In the genomic region with DNA sequence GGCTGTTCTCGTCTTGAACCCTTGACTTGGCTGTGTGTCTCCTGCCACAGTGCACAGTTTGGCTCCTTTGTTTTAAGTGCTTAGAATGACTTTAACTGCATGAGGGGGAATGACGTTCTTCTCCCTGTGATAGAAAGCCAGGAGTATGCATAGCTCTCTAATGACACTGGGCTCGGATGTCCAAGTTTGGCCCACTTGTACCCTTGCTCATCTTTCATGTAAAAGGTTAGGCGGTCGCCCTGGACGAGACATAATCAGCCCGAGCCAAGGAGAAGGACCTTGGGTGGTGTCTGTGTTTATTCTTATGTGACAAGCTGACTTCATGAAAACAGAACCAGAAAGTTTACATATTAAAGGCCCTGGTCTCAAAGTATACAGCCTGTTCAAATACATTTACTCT, we compare ENCODE assay signal across 18 mouse cellular contexts.
DNase-seq lines count a peak whose midpoint lies in the region; ATAC-seq and TF ChIP-seq lines count a peak whose summit lies in the region.
"Had no signal": no experiment of that assay in that cellular context is flagged by ENCODE, and none has a peak within 500 bp of the region (broad histone marks: within the 10 kb centered on the region; RNA-seq: fewer than 3 reads in every experiment).

No protein-coding gene starts in this region.

- no peaks in the 10 kb centered on the region for H3K36me3 ChIP-seq in kidney, embryonic 15.5 days
- no peaks in the 10 kb centered on the region for H3K36me3 ChIP-seq in lung, embryonic 16.5 days (ENCODE audit: control insufficient read depth, insufficient read depth, low read length)
- H3K36me3 ChIP-seq in heart, embryonic 10.5 days: no peaks in the 10 kb centered on the region
- H3K36me3 ChIP-seq: embryonic facial prominence, embryonic 12.5 days; forebrain, embryonic 15.5 days; heart, embryonic 12.5 days; hindbrain, embryonic 10.5 days had no signal

- no peaks in the 10 kb centered on the region for H3K27me3 ChIP-seq in kidney, embryonic 15.5 days
- no peaks in the 10 kb centered on the region for H3K27me3 ChIP-seq in lung, embryonic 16.5 days (ENCODE audit: control insufficient read depth, insufficient read depth, low read depth, low read length)
- H3K27me3 ChIP-seq in heart, embryonic 10.5 days (ENCODE audit: insufficient read depth, poor library complexity, severe bottlenecking): no peaks in the 10 kb centered on the region
- H3K27me3 ChIP-seq: embryonic facial prominence, embryonic 12.5 days; forebrain, embryonic 15.5 days; heart, embryonic 12.5 days had no signal

- H3K9ac ChIP-seq in kidney, embryonic 15.5 days: no peak overlapping the region
- no peak overlapping the region for H3K9ac ChIP-seq in lung, embryonic 16.5 days (ENCODE audit: low read length)
- H3K9ac ChIP-seq: embryonic facial prominence, embryonic 12.5 days; forebrain, embryonic 15.5 days; heart, embryonic 12.5 days; hindbrain, embryonic 14.5 days had no signal

- H3K27ac ChIP-seq in gastrocnemius, adult 2 months: peak overlapping the region; percentile 91
- no peak overlapping the region for H3K27ac ChIP-seq in kidney, embryonic 15.5 days
- peak overlapping the region; percentile 29 for H3K27ac ChIP-seq in lung, embryonic 16.5 days (ENCODE audit: low read length)
- H3K27ac ChIP-seq in heart, embryonic 10.5 days: no peak overlapping the region
- H3K27ac ChIP-seq: embryonic facial prominence, embryonic 12.5 days; forebrain, embryonic 15.5 days; heart, adult 2 months; hindbrain, embryonic 10.5 days; hindbrain, embryonic 14.5 days had no signal

- 49% methylated on average over 7 of the region's 7 CpGs for whole genome bisulfite sequencing in kidney, embryonic 15.5 days
- WGBS in lung, embryonic 16.5 days: 40% methylated on average over 7 of the region's 7 CpGs
- WGBS in heart, embryonic 10.5 days: 78% methylated on average over 7 of the region's 7 CpGs

- DNase-seq in gastrocnemius, adult 2 months: peak; percentile 73
- DNase-seq in gastrocnemius, postnatal 4 days (ENCODE audit: low spot score in 2 of 2): no peak
- DNase-seq in kidney, postnatal 14 days: no peak
- DNase-seq in lung, adult 18-20 months: no peak
- peak; percentile 19 for DNase-seq in gastrocnemius, postnatal 14 days
- DNase-seq in heart, embryonic 10.5 days (ENCODE audit: low spot score): no peak
- DNase-seq: adrenal gland, postnatal 10 days; cerebellum, adult 11 months; cerebellum, adult 8-10 months; cerebellum, postnatal 25 days; heart, adult 2 months had no signal

- H3K9me3 ChIP-seq in kidney, embryonic 15.5 days (replicated peaks): no peaks in the 10 kb centered on the region
- H3K9me3 ChIP-seq in lung, embryonic 16.5 days (ENCODE audit: control insufficient read depth, low read length): no peaks in the 10 kb centered on the region
- H3K9me3 ChIP-seq in heart, embryonic 10.5 days: no peaks in the 10 kb centered on the region
- H3K9me3 ChIP-seq: embryonic facial prominence, embryonic 12.5 days; forebrain, embryonic 15.5 days; heart, embryonic 12.5 days; hindbrain, embryonic 10.5 days had no signal

- H3K4me2 ChIP-seq in kidney, embryonic 15.5 days: peak overlapping the region; percentile 35
- H3K4me2 ChIP-seq in lung, embryonic 16.5 days (ENCODE audit: low read depth, low read length): no peak overlapping the region
- H3K4me2 ChIP-seq: embryonic facial prominence, embryonic 12.5 days; forebrain, embryonic 15.5 days; heart, embryonic 12.5 days; hindbrain, embryonic 14.5 days had no signal

- peak overlapping the region; percentile 74 for H3K4me3 ChIP-seq in gastrocnemius, adult 2 months
- H3K4me3 ChIP-seq in kidney, embryonic 15.5 days (replicated peaks): peak overlapping the region; percentile 20; the same call in 1 of the 2 replicates
- H3K4me3 ChIP-seq in lung, embryonic 16.5 days (ENCODE audit: low read length): no peak overlapping the region
- H3K4me3 ChIP-seq in heart, embryonic 10.5 days: no peak overlapping the region
- H3K4me3 ChIP-seq: embryonic facial prominence, embryonic 12.5 days; forebrain, embryonic 15.5 days; heart, adult 2 months; heart, embryonic 12.5 days; hindbrain, embryonic 10.5 days had no signal

- H3K4me1 ChIP-seq in kidney, embryonic 15.5 days: peaks cover 52% of the 10 kb centered on the region
- H3K4me1 ChIP-seq in lung, embryonic 16.5 days (replicated peaks; ENCODE audit: control insufficient read depth, insufficient read depth, low read length): peaks cover 27% of the 10 kb centered on the region
- H3K4me1 ChIP-seq in heart, embryonic 10.5 days: peaks cover 26% of the 10 kb centered on the region
- H3K4me1 ChIP-seq: forebrain, embryonic 15.5 days had no signal

- intact Hi-C loops in gastrocnemius, adult 2 months (cut with DNase I): loop anchor here (1.0 kb wide), 1 partner anchor 55 kb away; no protein-coding TSS in a partner anchor
- intact Hi-C loops in gastrocnemius, postnatal 14 days (cut with DNase I; ENCODE audit: low total_unique reads): no loop called here

- TF ChIP-seq CTCF in gastrocnemius, adult 2 months (IDR thresholded peaks at IDR 0.05): no peak

- ATAC-seq in kidney, embryonic 15.5 days (replicated peaks; ENCODE audit: low FRiP score): no peak
- ATAC-seq in lung, embryonic 16.5 days (ENCODE audit: low read depth): peak; percentile 44
- ATAC-seq: forebrain, embryonic 15.5 days had no signal

Comparison
In these comparisons a context has a peak if more than half of its experiments do, and no peak if none do; other contexts are left out.
1. DNase-seq: peak in gastrocnemius, adult 2 months (single experiment) and gastrocnemius, postnatal 14 days (single experiment); none in gastrocnemius, postnatal 4 days (0 of 2), kidney, postnatal 14 days (single experiment), lung, adult 18-20 months (0 of 2) and heart, embryonic 10.5 days (single experiment).
2. H3K27ac ChIP-seq: peak in gastrocnemius, adult 2 months (single experiment) and lung, embryonic 16.5 days (single experiment); none in kidney, embryonic 15.5 days (single experiment) and heart, embryonic 10.5 days (single experiment).
3. H3K4me3 ChIP-seq: peak in gastrocnemius, adult 2 months (single experiment) and kidney, embryonic 15.5 days (single experiment); none in lung, embryonic 16.5 days (single experiment) and heart, embryonic 10.5 days (single experiment).